Mouse (Mus musculus): ENCODE measurements around the gene Dnajb14.

DNA sequence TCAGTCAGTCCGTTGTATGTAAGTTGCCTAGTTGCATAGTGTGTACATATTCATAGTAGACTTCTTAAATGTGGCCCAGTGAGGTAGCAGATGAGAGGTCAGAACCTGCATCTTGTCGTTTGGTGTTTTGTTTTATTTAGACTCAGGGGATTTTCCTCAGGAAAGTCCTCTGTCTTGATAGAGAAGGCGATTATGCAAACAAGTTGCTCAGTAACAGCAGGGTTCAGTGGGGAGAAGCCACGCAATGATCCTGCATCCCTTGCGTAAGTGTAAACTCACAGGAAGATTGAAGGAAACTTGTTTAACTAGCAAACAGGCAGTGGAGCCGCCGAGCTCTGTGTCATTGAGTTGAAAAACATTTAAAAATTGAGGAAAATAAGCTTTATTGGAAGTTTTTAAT lies 20.5 kb downstream of the Dnajb14 start:
- TF ChIP-seq CTCF (IDR thresholded peaks at IDR 0.05; ENCODE audit: control insufficient read depth, insufficient read depth, insufficient read length) (no peak), MAX (IDR thresholded peaks at IDR 0.05) (no peak), CEBPB (IDR thresholded peaks at IDR 0.05; ENCODE audit: low read depth) (no peak), USF1 (IDR thresholded peaks at IDR 0.05; ENCODE audit: low read depth) (no peak)

Measured in C2C12 (cell line).